Mouse (Mus musculus) liver, embryonic 14.5 days (tissue): ENCODE measurements around the gene Anxa5.

ENCODE experiments used
- CTCF ChIP-seq: IDR thresholded peaks from 2 replicates; pipeline ENCODE4 v1.5.1; 2016; ENCODE audit warnings: antibody characterized with exemption, low read depth, control low read depth
- EP300 ChIP-seq: IDR thresholded peaks from 2 replicates; pipeline ENCODE4 v1.6.1; 2016; ENCODE audit warnings: antibody characterized with exemption, low read depth

DNA sequence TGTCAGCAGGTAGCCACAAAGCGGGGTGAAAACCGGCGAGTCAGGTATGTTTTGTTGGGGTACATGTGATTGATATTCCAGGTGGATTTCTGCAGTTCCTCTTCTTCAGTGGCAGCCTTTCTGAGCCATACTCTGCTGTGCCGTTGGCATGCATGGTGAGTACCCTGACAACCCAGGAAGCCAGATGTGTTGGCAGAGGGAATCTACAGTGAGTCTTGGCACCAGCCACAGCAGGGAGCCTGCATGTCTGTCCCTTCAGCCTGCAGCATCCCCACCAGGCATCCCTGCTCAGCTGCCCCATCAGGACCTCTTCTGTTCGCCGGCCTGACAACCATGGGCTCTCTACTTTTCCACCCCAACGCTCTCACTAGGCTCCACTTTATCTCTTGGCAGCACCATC, 25.9 kb upstream of the Anxa5 start:
- TF ChIP-seq EP300 (no peak), CTCF (no peak)
